Mouse (Mus musculus) limb, embryonic 14.5 days (tissue): Measurements from ENCODE around the gene Slc39a11. TPM values are rescaled to one million over a fixed set of nuclear protein-coding genes. Genes with fewer than 3 reads are reported as not detected.

Experiments
- ATAC-seq: fragments of 200-750 bp; cut with Nextera tagmentation; 2 replicates; pipeline ENCODE4 v1.8.0; 2017; ENCODE audit warnings: low read depth, moderate number of reproducible peaks, moderate TSS enrichment; ENCODE audit not compliant: low FRiP score
- DNase-seq: peaks from one replicate; pipeline ENCODE4 v3.0.0-alpha.2; 2015; ENCODE audit warnings: low spot score
- H3K27ac ChIP-seq: fragments of 300-500 bp; sonication (generic); replicated peaks from 2 replicates; pipeline ENCODE4 v1.5.1; 2014; ENCODE audit warnings: low read depth, mild to moderate bottlenecking, low read length, moderate library complexity, mixed read lengths
- H3K27me3 ChIP-seq: fragments of 300-500 bp; sonication (generic); 2 replicates; pipeline ENCODE4 v1.6.1; 2014; ENCODE audit warnings: low read length, mixed read lengths; ENCODE audit not compliant: control insufficient read depth, insufficient read depth
- H3K36me3 ChIP-seq: fragments of 300-500 bp; sonication (generic); 2 replicates; pipeline ENCODE4 v1.6.1; 2014; ENCODE audit warnings: mild to moderate bottlenecking, low read length, moderate library complexity, mixed read lengths; ENCODE audit not compliant: control insufficient read depth, insufficient read depth
- H3K4me1 ChIP-seq: fragments of 300-500 bp; sonication (generic); 2 replicates; pipeline ENCODE4 v1.6.1; 2014; ENCODE audit warnings: antibody characterized with exemption, low read length, mixed read lengths; ENCODE audit not compliant: control insufficient read depth, insufficient read depth
- H3K4me2 ChIP-seq: fragments of 300-500 bp; sonication (generic); replicated peaks from 2 replicates; pipeline ENCODE4 v1.6.1; 2014; ENCODE audit warnings: low read depth, mild to moderate bottlenecking, low read length, moderate library complexity; ENCODE audit not compliant: severe bottlenecking
- H3K4me3 ChIP-seq: fragments of 300-500 bp; sonication (generic); replicated peaks from 2 replicates; pipeline ENCODE4 v1.5.1; 2014; ENCODE audit warnings: low read length
- H3K9ac ChIP-seq: fragments of 300-500 bp; sonication (generic); 2 replicates; pipeline ENCODE4 v1.6.1; 2014; ENCODE audit warnings: mild to moderate bottlenecking, low read depth, low read length, moderate library complexity; ENCODE audit not compliant: severe bottlenecking
- H3K9me3 ChIP-seq: fragments of 300-500 bp; sonication (generic); 2 replicates; pipeline ENCODE4 v1.6.1; 2016; ENCODE audit warnings: low read length; ENCODE audit not compliant: control insufficient read depth
- POLR2A ChIP-seq: fragments of 200-500 bp; IDR thresholded peaks from 2 replicates; pipeline ENCODE4 v1.8.0; 2012; ENCODE audit warnings: inconsistent platforms, mild to moderate bottlenecking, moderate library complexity, borderline replicate concordance; ENCODE audit not compliant: insufficient read depth, insufficient read length; ENCODE audit errors: extremely low read depth
- whole genome bisulfite sequencing: fragments of 180-500 bp; shearing (Covaris S2); extraction: QIAGEN DNeasy Blood & Tissue Kit; methylation state at CpG from one replicate; pipeline ENCODE4 v1.1.7; 2014; 5-methylcytosine and 5-hydroxymethylcytosine counted together
- polyA plus RNA-seq, 2 experiments: library from polyadenylated mRNA; depleted of rRNA in 1 of 2; stranded (reverse) in 1 of 2; unstranded in 1 of 2; fragments of >200 nt; fragmentation: Nextera tagmentation in 1 of 2; extraction: Ambion mirVana in 1 of 2; gene quantifications; 2 replicates each; pipeline versions ENCODE4 v1.2.1 to v1.2.3; 2012 to 2014

The Slc39a11 gene
- polyA plus RNA-seq, 2 experiments = 17.2 to 24.5 TPM

DNA sequence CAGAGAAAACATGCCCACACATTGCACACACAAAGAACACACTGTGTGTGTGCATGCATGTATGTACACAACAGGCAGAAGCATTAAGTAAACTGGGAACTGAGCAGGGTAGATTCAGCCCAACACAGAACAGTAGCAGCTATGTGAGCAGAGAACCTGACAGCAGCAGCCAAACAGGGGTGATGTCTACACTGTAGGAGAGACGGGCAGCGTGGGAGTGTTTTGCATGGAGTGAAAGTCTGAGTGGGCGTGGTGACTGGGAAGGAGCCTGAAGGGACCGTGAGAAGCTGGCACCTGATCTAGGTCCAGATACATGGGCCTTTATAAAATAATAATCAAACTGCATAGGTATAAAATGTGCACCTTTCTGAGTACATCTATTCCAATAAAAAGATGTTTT, 89.7 kb downstream of the Slc39a11 start:
- Histone ChIP-seq H3K4me1 (0 out of 2 replicates have a peak, but pooled peaks cover 2% of the 10 kb centered on the region), H3K9ac (no peak overlapping the region), H3K4me3 (no peak overlapping the region), H3K9me3 (no peaks in the 10 kb centered on the region), H3K27me3 (no peaks in the 10 kb centered on the region), H3K4me2 (no peak overlapping the region), H3K27ac (no peak overlapping the region), H3K36me3 (no peaks in the 10 kb centered on the region)
- TF ChIP-seq POLR2A = no peak
- ATAC-seq (no peak), DNase-seq (no peak)
- 77% methylated on average over 4 of the region's 4 CpGs for whole genome bisulfite sequencing

GRCm38 (mm10) chr11:113558505-113558904, 91.4 kb downstream of the Slc39a11 start:
- no peak overlapping the region for H3K27ac ChIP-seq
- ATAC-seq (no peak), DNase-seq (no peak)
- H3K4me2 ChIP-seq = no peak overlapping the region
- H3K4me1 ChIP-seq = no peaks in the 10 kb centered on the region
- TF ChIP-seq POLR2A = no peak
- no peaks in the 10 kb centered on the region for H3K27me3 ChIP-seq
- WGBS = 87% methylated on average over 12 of the region's 12 CpGs
- no peaks in the 10 kb centered on the region for H3K9me3 ChIP-seq
- H3K4me3 ChIP-seq = no peak overlapping the region
- no peaks in the 10 kb centered on the region for H3K36me3 ChIP-seq
- H3K9ac ChIP-seq = no peak overlapping the region

DNA sequence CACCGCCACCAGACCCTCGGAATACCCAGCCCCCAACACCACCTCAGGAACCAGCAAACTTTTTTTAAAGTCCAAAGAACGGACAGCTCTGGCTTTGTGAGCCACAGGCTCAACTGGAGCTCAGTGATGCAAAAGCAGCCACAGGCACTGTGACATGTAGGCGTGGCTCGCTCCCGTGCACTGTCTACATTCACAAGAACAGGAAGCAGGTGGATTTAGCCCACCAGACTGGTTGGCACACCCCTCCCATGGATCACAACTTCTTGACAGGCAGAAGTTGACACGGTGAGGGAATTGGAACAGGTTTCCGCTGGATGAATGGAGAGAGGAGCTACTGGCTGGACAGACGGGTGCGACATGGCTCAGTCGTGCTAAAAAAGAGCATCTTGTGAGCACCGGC, 93.7 kb downstream of the Slc39a11 start:
- no peaks in the 10 kb centered on the region for H3K36me3 ChIP-seq
- H3K9ac ChIP-seq = no peak overlapping the region
- H3K4me2 ChIP-seq = no peak overlapping the region
- no peaks in the 10 kb centered on the region for H3K27me3 ChIP-seq
- no peaks in the 10 kb centered on the region for H3K9me3 ChIP-seq
- 84% methylated on average over 12 of the region's 12 CpGs for WGBS
- H3K27ac ChIP-seq = no peak overlapping the region
- no peak overlapping the region for H3K4me3 ChIP-seq
- ATAC-seq (no peak), DNase-seq (no peak)
- no peaks in the 10 kb centered on the region for H3K4me1 ChIP-seq
- TF ChIP-seq POLR2A = no peak

GRCm38 (mm10) chr11:113554701-113555360, 95.0 kb downstream of the Slc39a11 start:
- no peaks in the 10 kb centered on the region for H3K27me3 ChIP-seq
- H3K36me3 ChIP-seq = no peaks in the 10 kb centered on the region
- H3K4me3 ChIP-seq = no peak overlapping the region
- no peaks in the 10 kb centered on the region for H3K4me1 ChIP-seq
- ATAC-seq (no peak), DNase-seq (no peak)
- 77% methylated on average over 7 of the region's 7 CpGs for WGBS
- H3K9me3 ChIP-seq = no peaks in the 10 kb centered on the region
- no peak for TF ChIP-seq POLR2A
- no peak overlapping the region for H3K4me2 ChIP-seq
- no peak overlapping the region for H3K27ac ChIP-seq
- H3K9ac ChIP-seq = no peak overlapping the region

GRCm38 (mm10) chr11:113554194-113554593, 95.7 kb downstream of the Slc39a11 start:
- Histone ChIP-seq H3K27me3 (no peaks in the 10 kb centered on the region), H3K9me3 (no peaks in the 10 kb centered on the region), H3K4me1 (no peaks in the 10 kb centered on the region), H3K36me3 (no peaks in the 10 kb centered on the region), H3K9ac (no peak overlapping the region), H3K27ac (no peak overlapping the region), H3K4me2 (no peak overlapping the region), H3K4me3 (no peak overlapping the region)
- no peak for DNase-seq
- no peak for TF ChIP-seq POLR2A
- ATAC-seq = no peak
- 82% methylated on average over 7 of the region's 7 CpGs for WGBS
